Mouse (Mus musculus) yolk sac, embryonic 10.5 days (tissue): ENCODE measurements around the gene Hist1h2bp.
"Not testable (repeated sequence)": the region's sequence is repeated elsewhere in the genome, so short reads cannot be mapped to it uniquely, and the experiment has no call there.

Source experiments
- DNase-seq: peaks from one replicate; pipeline ENCODE4 v3.0.0-alpha.2; 2017; ENCODE audit warnings: low spot score

Hist1h2bp gene

DNA sequence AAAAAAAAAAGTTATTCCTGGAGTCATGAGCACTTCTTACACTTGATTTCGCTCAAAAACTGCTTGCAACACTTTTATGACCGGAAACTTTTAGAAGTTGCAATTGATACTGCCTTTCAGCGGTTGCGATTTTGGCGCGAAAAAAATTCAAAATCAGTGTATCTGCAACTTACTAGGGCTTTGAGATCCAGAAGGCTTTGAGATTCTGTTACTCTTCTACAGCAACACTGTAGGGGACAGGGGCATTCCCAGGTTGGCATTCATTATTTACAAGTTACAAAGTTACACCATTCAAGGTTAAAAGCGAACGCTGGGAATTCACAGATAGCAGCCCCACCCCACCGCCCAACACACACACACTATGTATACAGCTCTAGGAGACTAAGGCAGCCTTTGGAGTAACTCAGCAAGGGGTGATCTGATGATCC is 3.5 kb upstream of the Hist1h2bp start:
- peak; percentile 73 for DNase-seq

DNA sequence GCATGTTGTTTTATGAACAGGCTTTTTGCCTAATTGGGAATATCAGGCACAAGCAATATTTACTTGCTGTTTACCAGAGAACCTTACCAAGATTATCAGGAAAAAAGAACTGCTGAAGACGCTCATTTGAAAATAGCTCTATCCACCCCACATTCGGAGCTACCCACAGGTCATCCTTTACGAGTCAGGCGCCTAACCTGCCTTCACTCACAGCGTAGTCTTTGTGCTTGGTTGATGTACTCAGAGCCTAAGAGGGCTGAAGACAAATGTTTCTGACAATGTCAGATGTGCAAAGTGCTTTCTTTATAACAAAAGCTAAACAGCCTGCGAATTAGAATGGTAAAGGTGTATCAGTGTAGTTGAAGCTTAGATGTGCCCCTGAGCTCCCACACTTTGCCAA is 3.0 kb upstream of the Hist1h2bp start:
- DNase-seq = peak; percentile 11

DNA sequence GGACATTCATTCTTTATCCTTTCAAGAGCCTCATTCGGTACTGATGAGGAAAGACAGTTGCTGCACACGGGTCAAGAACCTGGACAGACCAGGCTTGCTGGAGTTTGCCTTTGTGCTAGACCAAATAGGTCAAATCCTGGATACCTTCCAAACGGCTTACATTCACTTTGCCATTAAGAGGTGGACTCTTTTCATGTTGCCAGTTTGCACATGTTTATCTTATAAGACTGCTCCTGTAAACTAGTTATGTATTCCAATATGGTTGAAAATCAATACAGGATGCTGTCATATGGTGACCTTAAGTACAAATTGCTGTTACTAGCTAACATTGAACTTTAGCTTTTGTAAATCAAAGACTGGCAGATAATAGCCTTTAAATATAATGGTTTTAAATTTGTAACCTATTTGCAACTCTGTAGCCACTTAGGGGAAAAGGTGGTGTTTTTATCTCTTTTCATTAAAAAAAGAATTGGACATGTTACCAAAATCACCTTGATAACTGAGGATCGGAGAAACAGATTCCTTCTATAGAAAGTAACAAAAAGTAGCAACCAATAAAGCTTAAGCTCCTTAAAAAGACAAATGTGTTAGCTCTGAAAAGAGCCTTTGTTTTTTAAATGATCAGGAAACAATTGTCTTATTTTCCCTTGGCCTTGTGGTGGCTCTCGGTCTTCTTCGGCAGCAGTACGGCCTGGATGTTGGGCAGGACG is 917 bp upstream of the Hist1h2bp start:
- peak; percentile 53 for DNase-seq

DNA sequence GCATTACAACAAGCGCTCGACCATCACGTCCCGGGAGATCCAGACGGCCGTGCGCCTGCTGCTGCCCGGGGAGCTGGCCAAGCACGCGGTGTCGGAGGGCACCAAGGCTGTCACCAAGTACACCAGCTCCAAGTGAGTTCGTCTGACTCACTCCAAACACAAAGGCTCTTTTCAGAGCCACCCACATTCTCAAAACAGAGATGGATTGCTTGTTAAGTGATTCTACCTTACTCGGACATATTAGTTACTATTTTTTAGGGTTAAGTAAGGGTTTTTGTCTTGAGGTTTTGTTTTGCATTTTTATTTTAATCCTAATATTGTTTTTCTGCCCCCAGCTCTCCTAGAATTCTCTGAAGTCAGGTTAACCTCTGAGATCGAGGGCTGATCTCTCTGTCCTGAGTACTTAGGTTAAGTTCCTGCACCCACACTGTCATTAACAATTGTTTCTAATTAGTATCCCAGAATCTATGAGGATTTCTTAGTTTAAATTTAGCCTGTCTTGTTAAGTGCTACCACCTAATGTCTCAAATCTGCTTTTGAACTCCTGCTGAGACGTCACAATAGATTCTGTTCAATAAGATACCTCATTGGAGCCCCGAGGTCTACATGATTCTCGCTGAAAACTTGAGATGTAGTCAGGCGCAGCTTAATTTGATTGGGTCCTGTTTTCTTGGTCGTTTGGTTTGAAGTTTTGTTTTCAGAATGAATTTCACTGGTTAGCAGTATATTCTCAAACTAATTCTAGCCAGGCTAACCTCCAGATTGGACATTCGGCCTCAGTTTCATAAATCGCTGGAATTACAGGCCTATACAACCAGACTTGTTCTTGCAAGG is 716 bp downstream of the Hist1h2bp start:
- DNase-seq = peak; percentile 26

DNA sequence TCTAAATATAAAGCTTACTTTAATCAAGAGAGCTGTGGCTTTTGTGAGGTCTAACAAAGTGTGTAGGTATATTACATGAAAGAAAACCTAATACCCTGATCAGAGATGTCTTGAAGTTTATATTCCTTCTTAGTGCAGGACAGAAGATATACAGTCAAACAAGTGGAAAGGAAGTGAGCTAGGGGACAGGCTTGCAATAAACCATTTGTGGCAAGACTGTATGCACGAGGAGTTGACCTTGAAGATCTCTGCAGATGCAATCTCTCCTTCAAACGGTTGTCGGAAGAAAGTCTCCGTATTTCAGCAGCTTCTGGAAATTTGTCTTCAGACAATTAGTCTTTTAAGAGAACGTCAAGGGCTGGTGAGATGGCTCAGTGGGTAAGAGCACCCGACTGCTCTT is 2.7 kb downstream of the Hist1h2bp start:
- DNase-seq = no peak

DNA sequence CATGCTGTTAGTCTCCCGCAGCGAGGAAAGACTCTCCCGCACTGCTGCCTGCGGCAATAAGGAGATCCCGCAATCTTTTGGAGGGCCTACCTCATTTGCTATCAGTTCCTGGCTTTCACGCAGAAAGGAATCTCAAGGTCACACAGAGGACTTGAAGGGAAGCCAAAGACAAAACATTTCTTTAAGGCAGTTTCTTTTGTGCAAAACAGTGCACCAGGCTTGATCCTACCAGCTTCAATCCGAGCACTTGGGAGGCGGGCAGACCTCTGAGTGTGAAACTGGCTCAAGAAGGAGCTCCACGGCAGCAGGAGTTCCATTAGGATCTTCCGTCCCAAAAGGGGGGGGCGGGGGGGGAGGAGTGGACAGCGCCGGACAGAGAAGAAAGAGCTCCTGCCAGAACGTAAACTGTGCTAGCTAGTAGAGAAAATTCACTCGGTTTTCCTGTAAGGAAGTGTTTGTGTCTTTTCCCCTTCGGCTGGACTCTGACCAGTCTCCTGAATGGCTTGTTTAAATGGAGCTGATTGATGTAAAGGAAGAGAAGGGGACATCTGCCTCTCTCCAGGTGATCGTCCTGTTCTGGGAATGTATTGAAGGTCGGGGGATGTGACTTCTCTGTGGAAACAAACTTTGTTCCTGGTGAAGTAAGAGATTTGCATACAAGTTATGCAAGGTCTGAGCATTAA is 3.5 kb downstream of the Hist1h2bp start:
- DNase-seq = peak; percentile 58

DNA sequence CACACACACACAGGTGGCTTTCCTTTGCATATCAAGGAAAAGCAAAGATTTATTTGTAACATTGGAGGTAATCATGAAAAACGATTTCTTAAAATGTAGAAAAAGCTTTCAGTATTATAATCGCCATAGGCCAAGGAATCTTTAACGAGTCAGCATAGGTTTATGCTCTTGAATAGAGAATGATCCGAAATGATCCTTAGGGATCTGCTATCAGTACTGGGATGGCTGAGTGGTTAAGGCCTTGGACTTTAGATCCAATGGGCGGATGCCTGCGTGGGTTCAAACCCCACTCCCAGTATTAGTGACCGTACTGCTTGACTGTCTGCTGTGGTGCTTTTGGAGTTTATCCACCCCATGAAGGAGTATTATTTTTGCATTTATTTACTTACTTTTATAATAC is 8.3 kb downstream of the Hist1h2bp start:
- no peak for DNase-seq

DNA sequence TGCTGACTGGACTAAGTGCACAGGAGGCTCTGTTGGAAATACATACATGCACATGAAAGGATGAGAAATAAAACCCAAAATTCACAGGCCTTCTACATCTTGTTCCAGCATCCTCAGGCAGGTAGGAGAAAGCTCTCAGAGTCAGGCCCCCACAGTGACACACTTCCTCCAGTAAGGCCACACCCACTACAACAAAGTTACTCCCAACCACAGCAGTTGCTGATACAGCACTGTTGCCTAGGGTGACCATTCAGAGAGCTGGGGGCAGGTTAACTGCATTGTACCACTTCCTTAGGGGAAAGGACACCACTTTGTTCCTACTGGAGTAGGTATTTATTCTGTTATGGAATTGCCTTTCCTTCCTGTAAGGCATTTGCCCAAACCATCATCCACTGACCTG is 9.9 kb downstream of the Hist1h2bp start:
- not testable (repeated sequence) for DNase-seq

DNA sequence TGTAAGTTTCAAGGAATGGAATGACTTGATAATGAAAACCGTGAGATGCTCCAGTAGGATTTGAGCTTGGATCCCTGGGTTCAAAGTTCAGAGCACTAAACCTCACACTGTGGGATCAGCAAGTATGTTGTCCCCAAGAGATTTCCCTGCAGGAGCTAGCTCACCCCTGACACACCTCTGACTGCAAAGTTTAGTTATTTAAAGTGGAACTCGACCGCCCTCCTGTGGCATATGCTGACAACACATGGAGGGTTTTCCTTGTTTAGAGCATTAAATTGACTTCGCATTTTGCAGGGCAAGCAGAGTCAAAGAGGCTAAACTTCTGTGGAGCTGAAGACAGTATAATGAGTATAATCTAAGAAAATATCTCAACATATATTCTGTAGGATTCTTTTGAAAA is 15.8 kb downstream of the Hist1h2bp start:
- not testable (repeated sequence) for DNase-seq

DNA sequence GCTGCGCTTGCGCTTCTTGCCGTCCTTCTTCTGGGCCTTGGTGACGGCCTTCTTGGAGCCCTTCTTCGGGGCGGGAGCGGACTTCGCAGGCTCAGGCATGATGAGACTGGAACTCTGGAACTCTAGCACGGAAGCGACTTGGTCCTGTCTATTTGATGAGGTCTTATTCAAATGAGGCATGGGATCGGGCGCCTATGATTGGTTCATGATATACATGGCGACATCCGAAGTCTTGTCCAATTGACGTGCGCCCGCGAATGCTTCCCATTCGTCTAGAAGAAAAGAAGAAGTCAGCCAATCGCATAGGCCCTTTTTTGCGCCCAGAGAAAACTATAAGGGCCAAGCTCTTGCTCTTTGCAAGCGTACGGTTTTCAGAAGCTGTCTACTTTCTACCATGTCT is 22.8 kb downstream of the Hist1h2bp start, which contains the start of the genes Hist1h2bq and Hist1h2ao:
Hist1h2bq (minus strand) TSS at position 125 of the 400 bp plus-strand sequence.
Hist1h2ao (plus strand) TSS at position 393 of the 400 bp plus-strand sequence.
- DNase-seq = not testable (repeated sequence)

DNA sequence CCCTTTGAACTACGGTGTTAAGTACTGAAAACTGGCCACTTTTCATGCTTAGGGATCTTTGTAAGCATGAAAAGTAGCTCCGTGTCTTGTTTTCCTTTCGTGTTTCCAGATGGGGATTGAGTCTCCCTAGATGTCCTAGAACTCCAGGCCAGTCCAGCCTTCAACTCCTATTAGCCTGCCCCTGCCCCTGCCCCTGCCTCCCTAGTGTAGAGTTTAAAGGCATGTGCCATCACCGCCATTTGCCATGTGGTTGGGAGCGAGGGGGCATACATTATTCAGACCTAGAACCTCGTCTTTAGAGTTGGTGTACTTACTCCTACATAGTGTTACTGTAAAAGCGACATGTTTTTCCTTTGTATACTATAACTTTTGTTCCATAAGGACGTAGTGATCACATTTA is 23.8 kb downstream of the Hist1h2bp start:
- DNase-seq = not testable (repeated sequence)

DNA sequence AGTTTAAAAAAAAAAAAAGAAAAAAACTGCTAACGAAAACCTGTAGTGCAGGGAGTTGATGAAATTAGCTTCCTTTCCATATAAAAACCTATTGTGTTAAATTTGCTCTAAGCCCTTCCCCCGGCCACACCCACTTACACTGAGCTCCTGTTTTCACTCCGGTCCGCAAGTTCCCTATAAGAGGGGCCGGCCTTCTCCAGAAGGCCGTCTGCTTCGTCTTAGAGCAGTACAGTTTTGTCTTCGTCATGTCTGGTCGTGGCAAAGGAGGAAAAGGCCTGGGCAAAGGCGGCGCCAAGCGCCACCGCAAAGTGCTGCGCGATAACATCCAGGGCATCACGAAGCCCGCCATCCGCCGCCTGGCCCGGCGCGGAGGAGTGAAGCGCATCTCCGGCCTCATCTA is 24.3 kb downstream of the Hist1h2bp start, which contains the start of gene Hist1h4m:
Hist1h4m (plus strand) TSS at position 208 of the 400 bp plus-strand sequence.
- not testable (repeated sequence) for DNase-seq

DNA sequence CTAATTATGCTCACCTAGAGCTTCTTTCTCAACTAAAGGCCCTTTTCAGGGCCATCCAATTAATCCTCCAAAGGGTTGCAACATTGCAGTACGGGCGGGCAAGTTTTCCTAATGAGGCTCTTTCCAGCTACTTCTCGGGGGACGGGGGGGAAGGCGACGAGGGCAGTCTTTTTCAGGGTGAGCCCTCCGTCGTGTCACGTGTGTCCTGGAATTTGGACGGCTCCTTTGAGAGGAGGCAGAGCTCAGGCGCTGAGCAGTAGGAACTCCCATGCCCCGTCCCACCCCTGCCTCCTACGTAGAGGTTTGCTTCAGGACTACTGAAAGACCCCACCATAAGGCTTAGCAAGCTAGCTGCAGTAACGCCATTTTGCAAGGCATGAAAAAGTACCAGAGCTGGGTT is 24.8 kb downstream of the Hist1h2bp start:
- not testable (repeated sequence) for DNase-seq

DNA sequence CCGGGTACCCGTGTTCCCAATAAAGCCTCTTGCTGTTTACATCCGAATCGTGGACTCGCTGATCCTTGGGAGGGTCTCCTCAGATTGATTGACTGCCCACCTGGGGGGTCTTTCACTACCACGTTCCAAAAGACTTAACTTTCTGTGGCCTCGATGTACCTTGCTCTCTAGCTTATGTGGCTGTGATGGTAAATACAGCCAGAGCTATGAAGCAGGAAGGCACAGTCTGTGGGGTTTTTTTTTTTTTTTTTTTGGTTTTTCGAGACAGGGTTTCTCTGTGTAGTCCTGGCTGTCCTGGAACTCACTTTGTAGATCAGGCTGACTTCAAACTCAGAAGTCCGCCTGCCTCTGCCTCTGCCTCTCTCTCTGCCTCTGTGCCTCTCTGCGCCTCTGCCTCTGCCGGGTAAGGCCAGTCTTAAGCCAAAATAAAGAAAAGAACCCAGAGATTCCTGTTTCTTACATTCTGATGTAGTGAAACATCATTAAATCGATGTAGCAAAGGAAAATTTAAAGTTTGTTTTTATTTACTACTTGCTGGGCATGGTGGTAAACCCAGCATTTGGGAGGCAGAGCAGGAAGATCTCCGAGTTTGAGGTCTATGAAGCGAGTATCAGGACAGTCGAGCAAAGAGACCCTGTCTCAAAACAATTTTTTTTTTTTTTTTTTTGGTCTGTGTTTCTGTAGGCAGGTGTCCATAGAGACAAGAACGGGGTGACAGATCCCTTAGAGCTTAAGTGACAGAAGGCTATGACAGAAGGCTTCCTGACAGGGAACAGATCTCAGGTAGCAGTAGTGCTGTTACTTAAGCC is 33.0 kb downstream of the Hist1h2bp start:
- not testable (repeated sequence) for DNase-seq

DNA sequence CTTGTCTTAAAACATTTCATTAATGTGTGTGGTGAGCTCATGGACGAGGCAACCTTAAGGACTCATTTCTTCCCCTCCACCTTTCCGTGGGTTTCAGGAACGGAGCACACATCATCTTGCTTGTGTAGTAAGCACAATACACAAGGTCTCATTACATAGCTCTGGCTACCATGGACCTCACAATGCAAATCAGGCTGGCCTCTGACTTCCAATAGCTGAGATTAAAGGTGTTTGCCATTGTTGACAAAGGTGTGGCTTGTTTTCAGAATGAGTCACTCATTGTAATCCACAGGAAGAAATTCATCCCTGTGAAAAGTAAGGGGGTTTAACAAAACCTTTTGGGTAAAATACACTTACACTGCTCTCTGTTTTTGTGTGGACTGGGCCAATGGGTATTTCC is 41.2 kb downstream of the Hist1h2bp start:
- no peak for DNase-seq

DNA sequence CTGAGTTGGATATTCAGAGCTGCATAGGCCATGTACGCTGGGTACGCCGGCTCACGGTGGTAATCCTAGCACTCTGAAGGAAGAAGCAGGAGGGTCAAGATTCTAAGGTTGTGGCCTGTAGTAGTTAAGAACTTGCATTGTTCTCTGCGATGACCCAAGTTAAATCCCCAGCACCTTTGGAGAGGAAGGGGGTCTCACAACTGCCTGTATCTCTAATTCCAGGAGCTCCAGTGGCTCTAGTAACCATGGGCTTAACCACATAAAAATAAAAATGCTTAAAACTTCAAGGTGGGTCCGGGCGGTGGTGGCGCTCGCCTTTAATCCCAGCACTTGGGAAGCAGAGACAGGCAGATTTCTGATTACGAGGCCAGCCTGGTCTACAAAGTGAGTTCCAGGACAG is 43.1 kb downstream of the Hist1h2bp start:
- DNase-seq = peak; percentile 17

DNA sequence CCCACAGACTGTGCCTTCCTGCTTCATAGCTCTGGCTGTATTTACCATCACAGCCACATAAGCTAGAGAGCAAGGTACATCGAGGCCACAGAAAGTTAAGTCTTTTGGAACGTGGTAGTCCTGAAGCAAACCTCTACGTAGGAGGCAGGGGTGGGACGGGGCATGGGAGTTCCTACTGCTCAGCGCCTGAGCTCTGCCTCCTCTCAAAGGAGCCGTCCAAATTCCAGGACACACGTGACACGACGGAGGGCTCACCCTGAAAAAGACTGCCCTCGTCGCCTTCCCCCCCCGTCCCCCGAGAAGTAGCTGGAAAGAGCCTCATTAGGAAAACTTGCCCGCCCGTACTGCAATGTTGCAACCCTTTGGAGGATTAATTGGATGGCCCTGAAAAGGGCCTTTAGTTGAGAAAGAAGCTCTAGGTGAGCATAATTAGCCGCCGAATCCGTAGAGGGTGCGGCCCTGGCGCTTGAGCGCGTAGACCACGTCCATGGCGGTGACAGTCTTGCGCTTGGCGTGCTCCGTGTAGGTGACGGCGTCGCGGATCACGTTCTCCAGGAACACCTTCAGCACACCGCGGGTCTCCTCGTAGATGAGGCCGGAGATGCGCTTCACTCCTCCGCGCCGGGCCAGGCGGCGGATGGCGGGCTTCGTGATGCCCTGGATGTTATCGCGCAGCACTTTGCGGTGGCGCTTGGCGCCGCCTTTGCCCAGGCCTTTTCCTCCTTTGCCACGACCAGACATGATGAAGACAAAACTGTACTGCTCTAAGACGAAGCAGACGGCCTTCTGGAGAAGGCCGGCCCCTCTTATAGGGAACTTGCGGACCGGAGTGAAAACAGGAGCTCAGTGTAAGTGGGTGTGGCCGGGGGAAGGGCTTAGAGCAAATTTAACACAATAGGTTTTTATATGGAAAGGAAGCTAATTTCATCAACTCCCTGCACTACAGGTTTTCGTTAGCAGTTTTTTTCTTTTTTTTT is 44.4 kb downstream of the Hist1h2bp start, which contains the start of gene Hist1h4n:
Hist1h4n (minus strand) TSS at position 779 of the 977 bp plus-strand sequence.
- DNase-seq = not testable (repeated sequence)

DNA sequence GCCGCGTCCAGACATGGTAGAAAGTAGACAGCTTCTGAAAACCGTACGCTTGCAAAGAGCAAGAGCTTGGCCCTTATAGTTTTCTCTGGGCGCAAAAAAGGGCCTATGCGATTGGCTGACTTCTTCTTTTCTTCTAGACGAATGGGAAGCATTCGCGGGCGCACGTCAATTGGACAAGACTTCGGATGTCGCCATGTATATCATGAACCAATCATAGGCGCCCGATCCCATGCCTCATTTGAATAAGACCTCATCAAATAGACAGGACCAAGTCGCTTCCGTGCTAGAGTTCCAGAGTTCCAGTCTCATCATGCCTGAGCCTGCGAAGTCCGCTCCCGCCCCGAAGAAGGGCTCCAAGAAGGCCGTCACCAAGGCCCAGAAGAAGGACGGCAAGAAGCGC is 46.2 kb downstream of the Hist1h2bp start, which contains the start of the genes Hist1h2ap and Hist1h2br:
Hist1h2ap (minus strand) TSS at position 47 of the 400 bp plus-strand sequence.
Hist1h2br (plus strand) TSS at position 283 of the 400 bp plus-strand sequence.
- DNase-seq = not testable (repeated sequence)
